Mouse (Mus musculus) spleen, postnatal 4 days (tissue): ENCODE data around the gene Ptprg.

Experiments
- DNase-seq, 2 experiments: peaks; one replicate each; pipeline ENCODE4 v3.0.0; 2022; ENCODE audit warnings: low spot score in 2 of 2

Gene Ptprg

DNA sequence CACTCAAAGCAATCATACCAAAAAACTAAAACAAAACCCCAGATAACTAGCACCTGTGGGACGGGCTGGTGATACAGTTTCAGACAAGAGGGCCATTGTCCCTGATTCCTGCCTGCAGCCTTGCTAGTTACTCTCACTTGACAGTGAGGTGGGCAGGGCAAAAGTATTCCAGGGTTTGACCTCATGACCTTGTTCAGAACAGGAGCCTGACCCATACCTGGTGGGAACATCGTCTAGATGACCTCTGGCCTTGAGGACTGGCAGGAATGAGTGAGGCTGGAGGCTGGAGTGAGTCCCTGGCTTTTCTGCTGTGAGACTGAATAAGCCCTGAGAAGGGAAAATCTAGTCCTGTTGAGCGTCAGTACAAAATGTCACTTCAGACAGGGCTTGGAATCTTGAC lies 11.1 kb downstream of the Ptprg start:
- no peak for DNase-seq

DNA sequence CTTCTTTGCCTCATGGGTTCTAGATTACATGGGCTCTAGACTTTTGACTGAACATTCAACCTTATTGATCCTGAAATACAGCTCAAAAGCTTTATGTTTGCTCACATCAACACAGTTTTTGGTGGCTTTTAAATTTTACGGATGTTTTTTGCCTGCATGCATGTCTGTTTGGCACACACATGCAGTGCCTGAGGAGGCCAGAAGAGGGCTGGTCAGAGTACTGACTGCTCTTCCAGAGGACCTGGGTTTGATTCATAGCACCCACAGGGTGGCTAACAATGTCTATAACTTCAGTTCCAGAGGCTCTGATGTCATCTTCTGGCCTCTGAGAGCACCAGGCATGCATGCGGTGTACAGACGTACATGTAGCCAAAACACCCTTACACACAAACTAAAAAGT lies 12.0 kb downstream of the Ptprg start:
- DNase-seq = no peak

DNA sequence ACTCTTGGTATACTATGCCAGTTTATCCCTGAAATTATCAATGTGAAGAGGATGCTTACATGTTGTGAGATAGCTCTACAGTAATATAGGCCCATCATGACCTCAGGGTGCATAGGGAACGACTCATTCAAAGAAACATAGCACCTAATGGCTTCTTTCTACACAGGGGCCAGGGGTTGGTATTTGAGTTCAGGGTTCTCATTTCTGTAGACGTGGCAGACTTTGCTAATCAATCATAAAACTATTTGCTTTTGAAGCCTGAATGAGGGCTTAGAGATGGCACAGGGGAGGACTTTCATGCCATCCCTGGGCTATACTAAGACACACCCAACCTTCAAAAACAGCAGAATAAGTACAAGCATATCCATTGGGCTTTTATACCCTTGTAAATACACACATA lies 16.4 kb downstream of the Ptprg start:
- no peak for DNase-seq

DNA sequence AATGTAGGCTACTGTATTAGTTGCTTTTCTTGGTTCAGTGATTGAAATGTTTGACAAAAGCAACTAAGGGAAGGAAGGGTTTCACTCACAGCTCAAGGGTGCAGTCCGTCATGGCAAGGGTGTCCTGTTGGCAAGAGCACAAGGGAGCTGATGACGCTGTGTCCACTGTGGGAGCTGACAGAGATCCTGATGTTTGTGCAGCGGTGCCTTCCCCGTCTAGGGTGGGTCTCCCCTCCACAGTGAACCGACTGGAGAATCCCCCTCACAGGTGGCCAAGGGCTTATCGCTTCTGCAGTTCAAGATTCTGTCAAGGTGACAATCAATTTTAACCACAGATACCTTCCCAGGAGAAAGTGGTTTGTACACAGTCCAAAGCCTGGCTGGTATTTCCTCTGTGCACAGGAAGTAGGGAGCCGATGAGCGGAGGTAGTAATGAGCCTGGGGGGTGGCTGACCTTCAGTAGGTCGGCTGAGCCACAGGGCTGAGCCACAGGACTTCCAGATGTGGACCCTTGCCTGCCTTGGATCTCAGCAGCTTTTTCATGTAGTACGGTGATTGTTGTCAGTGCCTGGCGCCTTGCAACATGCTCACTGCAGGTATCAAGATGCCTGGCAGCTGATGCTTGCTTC lies 18.5 kb downstream of the Ptprg start:
- no peak for DNase-seq

DNA sequence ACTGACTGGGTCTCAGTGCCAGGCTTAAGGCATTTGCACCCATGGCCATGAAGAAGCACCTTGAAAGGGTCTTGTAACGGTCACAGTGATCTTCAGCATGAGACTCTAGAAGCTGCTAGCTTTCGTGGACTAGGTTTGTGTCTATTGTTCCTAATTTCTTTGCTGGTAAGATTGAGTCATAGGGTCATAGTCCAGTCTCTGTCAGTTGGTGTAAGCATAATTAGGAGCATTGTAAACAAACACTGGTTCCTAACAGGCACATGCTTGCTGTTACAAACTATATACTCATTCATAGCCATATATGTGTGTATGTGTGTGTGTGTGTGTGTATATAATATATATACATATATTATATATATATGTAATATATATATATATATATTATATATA lies 19.1 kb downstream of the Ptprg start:
- DNase-seq = no peak

DNA sequence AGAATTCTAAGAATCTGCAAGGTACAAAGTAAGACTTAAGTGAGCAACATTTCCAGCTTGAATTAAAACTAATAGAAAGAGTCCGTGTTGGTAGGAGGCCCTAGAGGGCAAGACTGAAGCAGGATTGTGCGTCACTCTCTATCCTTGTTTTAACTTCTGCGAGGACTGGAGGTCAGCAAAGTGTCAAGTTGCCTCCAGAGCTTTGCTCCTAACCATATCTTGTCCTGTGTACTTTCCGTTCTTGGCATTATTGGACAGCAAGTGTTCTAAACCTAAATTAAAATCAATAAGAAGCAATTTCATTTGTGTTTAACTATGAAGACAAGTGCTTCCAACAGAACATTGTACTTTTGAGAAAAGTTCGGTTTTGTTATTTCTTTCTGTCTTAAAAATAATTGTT lies 20.4 kb downstream of the Ptprg start:
- no peak for DNase-seq

DNA sequence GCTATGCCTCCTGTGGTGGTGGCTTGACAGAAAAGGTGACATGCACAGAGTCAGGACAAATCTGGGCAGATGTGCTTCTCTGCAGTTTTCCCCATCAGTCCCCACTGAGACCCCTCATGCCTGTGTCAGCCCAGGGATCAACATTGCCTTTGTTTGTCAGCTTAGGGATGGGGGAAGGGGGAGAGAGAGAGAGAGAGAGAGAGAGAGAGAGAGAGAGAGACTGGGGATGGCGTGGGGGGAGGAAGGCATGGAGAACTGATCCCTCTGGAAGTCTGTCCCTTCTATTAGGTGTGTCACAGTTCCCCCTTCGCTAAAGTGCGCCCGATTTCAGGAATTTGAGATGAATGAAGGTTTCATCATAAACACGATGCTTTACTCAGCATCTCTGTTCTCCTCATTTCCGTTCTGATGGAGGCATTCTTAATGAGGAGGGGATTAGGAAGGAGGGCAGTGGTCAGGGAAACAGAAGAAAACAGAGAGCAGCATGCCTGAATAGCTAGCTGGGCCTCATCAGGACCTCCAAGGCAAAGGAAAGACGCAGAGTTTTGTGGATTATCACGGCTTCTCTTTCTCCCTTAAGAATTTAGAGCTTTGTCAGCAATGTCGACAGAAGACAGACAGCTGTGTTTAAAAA lies 24.1 kb downstream of the Ptprg start:
- no peak for DNase-seq

DNA sequence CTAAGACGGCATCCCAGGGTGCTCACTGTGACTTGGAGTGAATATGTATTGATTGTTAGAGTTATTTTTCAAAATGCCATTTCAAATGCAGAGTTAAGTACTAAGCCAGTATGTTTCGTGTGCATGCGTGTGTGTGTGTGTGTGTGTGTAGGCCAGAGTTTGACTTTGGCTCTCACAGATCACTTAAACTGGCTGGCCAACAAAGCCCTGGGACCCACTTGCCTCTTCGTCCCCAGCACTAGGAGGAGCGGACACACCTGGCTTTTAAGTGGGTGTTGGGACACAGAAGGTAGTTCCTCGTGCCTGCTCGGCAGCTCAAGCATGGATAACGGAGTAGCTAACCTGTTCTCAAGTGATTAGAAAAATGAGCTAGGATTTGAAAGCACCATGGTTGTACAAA lies 24.6 kb downstream of the Ptprg start:
- no peak for DNase-seq

DNA sequence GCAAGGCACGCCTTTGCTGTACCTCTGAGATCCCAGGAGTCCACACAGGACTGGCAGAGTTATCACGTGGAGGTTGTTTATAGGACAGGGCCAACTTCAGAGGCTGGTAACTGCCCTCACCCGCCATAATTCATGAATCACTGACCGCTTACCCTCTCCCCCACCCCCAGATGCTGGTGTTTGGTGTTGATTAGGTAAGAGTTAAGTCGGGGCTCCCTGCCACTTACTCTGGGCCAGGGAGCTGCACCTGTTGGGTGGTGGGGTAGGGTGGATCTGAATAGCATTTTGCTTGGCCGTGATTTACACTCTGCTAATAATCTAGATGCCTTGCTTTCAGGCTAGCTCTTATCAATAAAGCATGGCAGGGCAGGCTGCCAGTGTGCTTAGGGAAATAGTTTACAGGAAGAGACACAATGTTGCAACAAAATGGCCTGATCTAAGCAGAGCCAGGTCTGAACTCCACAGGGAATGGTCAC lies 25.2 kb downstream of the Ptprg start:
- DNase-seq = no peak

DNA sequence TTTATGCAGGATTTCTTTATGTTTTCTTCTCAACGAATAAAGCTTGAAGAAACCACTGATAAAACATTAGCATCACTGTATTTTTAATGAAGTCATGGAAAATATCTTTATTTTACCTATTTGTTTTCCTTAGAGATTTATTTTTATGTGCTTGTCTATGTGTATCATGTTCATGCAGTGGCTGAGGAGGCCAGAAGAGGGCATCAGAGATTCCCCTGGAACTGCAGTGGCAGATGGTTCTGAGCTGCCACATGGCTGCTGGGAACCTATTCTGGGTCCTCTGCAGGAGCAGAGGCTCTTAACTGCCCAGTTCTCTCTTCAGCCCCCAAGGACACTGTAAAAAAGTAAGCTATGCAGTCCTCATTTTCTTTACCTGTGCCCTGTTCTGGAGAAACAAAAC lies 26.6 kb downstream of the Ptprg start:
- no peak for DNase-seq

DNA sequence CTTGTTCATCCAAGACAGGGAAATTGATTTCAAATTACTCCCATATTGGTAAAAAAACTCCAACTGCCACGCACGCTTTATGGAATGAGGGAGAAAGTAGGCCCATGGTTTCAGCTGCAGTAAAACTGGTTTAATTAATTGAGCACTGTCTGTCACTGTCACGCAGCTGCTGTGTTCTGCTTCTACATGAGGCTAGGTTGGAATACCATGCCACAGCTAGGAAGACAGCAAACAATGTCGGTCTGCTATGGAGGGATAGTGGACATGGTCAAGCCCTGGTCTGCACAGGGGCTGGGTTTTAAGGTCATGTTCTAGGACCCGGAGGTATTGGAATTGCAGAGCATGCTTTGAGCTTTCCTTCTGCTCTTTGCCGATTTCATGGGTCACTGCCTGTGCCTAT lies 30.9 kb downstream of the Ptprg start:
- no peak for DNase-seq

DNA sequence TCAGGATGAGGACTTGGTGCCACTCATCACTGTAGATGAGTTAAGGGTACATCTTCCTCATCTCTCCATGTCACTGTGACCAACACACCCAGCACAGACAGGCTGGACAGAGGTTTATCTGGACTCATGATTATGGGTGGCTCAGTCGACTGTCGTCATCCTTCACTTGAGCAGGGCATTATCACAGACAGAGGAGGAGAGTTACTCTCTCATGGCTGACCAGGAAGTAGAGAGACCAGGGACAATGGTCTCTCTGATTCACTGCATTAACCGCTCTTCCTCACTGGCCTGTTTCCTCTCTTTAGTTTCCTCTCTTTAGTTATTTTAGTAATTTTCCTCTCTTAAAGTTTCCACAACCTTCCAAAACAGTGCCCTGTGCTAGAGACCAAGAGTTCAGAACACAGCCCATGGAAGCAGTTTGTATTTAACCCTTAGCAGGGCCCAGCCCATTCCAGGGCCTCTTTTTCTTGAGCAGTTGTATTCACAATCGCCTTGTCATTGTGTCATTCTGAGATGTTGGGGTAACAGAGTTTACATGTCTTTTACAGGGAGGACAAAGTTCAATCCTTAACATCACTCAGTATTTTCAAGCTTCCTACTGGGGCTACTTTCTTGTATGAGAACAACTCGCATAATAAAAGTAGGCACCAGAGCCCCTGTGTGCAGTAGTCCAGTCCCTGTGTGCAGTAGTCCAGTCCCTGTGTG lies 31.7 kb downstream of the Ptprg start:
- no peak for DNase-seq

DNA sequence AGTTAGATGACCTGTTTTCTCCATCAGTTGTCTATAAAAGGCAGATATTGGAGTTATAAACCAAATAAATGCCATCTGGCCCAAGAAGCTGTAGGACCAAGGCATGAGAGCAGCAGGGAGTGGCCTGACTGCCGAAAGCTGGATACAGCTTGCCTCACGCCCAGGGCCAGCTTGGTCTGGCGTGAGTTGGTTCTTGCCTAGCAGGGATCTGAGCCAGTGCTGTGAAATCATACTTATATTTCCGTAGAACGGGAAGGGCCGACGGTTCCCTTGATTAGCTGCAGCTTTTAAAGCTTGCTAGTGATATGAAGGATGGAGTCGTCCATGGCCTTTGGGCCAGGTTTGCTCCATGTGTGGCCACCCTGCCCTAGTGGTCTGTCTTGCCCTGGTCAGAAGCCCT lies 37.1 kb downstream of the Ptprg start:
- no peak for DNase-seq

DNA sequence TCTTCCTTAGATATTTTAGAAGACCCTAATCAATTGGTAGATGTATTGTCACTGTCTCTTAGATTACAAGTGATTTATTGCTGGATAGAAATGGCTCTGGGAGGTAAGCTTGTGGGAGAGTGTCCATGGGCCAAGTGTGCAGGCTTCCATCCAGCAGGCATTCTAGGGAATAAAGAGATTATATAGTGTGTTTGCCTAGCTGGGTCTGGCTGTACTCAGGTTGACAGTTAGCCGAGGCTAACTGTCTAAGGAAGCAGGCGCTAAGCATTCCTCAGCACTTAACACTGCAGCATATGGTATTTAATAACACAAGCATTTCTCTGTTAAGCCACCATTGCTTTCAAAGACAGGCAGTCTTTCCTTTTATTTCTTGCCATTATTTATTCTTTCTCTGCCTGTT lies 39.3 kb downstream of the Ptprg start:
- DNase-seq = no peak

DNA sequence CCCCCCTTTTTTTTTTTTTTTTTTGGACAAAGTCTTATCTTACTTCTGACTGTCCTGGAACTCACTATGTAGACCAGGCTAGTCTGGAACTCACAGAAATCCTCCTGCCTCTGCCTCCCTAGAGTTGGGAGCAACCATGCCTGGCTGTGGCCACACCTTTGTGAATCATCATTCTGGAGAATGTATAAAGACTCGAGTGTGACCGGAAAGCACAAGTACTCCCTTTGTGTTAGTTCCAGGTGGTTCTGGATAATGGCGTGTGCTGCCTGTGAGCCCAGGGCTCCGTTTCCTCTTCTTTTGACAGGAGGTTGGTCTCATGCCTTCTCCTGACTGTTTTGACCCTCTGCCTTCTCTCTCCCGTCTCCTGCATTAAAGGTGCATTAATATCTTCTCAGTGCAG lies 41.0 kb downstream of the Ptprg start:
- DNase-seq = no peak

DNA sequence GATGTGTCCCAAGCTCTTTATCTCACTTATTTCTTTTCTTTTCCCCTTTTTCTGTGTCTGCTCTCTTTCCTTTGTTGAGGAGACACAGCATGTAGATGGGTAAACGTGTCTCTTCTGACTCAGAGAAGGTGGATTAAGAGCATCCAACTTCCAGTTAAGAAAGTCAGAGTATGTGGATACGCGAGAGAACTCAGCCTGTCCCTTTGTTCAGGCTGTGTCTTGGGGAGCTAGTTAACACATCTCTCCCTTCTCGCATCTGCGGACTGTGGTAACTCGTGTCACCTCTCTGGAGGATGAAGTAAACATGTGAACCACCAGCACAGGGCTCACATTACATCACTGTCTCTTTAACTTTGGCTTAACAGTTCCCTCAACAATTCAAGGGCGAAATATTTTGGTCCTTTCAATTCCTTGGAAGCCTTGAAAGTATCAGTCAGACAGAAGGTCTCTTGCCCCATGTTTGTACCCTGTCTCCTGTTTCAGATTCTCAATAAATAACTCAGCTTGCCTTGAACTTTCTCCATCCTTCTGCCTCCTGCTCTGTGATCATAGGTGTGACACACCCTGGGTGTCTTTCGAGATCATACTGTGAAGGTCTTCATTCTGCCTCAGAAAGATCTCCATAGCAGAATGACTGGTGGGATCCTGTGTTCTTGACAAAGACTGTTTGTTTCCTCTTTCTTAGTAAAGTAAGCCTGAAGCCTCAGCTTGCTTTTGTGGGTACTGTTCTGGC lies 51.0 kb downstream of the Ptprg start:
- no peak for DNase-seq

DNA sequence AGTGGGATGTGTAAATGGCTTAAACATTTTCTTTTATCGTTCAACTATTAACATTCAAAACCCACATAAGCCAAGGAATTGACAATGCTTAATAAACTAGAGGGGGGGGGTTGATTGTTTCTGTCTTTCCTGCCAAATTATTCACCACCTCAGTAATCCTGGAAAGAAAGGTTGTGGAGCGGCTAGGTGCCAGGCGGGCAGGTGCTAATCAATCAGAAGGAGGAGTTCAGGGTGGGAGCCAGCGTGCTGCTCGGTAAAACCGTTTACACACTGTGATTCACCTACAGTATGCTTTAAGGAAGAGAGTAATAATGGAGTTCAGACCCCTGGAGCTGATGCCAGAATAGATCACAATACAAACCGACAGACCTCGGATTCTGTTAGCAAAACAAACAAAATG lies 55.0 kb downstream of the Ptprg start:
- DNase-seq = no peak

DNA sequence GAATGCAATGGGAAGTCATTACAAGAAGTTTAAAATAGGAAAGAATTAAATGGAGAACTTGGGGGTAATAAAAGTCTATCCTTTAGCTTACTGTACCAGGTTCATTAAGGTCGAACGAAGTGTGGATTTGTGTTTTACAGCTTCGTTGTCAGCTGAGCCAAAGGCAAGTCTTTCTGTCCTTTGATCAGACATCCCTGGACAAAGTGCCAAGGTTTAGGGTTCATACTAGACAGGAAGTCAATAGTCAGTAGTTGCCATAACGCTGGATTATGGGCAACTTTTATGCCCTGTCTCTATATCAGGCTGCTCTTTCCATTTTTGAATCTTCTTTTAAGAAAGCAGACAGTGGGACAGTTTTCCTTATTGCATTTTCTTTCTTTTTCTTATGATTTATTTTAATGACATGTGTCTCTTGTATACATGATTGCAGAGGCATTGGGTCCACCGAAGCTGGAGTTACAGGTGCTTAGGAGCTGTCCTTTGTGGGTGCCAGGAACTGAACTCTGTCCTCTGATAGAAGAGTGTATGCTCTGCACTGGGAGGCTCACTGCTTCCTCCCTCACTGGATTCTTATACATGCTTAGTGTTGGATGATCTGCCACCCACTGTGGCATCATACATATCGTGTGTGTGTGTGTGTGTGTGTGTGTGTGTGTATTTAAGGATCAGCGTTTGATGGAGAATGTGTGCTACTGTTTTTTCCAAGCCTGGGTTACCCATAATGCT lies 56.7 kb downstream of the Ptprg start:
- DNase-seq = no peak

DNA sequence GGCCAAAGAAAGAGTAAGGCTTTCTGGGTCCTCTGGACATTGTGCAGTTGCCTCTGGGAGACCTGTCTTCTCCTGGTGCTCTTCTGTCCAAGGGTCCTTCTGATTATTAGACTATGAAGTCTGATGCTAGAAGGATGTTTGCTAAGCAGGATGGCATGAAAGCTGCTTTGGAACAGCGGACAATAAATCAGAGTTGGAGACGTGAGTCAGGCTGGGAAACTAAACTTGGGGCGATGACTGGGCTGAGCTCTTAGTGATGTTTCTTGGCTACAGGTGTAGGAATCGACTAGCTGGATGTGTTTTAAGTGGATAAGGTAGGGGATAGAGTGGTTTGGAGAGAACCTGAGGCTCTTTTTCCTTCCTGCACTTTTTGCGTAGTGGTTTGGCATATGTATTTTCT lies 59.1 kb downstream of the Ptprg start:
- DNase-seq = no peak

DNA sequence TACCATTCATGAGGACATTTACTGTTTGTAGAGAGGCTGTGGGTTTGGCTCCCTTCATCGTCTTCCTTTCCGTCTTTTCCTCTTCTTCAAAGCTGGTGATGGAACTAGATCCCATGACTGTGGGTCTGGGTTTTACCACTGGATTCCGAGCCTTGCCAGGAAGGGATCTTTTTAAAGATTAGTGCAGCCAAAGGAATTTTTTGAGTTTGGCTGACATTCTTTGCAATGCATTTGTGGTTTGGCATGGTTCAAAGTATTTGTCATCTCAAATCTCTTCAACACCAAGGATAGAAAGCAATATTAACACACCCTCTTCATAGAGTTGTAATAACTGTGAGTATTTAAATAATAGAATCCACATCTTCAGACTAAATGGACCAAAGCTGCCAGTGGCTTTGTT lies 59.8 kb downstream of the Ptprg start:
- no peak for DNase-seq

DNA sequence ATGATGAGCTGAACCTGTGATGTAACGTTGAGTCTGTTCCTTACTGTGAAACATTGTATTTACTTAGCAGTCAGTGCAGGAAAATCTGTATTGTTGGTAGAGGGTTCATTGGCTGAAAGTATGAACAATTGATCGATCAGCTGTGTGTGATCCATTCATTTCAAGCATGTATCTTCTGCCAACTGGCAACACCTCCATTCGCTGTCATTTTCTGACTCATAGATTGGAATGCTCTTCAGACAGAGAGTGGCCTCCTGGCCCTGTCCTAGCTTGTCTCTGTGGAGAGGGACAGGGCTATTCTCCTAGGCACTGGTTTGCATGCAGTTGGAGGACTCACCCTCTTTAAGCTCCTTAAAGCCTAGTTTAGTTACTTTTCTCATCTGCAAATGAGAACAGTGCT lies 62.4 kb downstream of the Ptprg start:
- no peak for DNase-seq

DNA sequence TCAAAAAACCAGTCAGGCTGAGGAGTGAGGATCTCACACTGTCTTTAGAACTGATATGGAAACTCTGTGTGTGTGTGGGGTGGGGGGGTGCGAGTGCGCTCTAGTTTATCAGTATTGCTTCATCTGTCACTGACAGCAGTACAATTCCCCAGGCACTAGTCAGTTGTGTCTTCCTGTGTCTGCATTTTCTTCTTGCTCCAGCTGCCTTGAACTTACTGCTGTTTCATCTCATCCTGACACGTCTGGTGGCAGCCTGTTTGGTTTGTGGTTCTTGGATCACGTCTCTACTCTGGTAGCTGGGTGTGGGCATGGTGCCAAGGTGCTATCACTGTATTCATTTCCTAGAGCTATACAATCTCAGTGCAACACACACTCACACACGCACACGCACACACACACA lies 64.0 kb downstream of the Ptprg start:
- DNase-seq = no peak
